ENCODE assay signal across 29 mouse cellular contexts in genomic region chr1:132532521-132532920, GRCm38 (mm10). TPM values are rescaled to one million over a fixed set of nuclear protein-coding genes. Genes with fewer than 3 reads are reported as not detected.
DNase-seq lines count a peak whose midpoint lies in the region; ATAC-seq lines count a peak whose summit lies in the region.
"Had no signal": no experiment of that assay in that cellular context is flagged by ENCODE, and none has a peak within 500 bp of the region (broad histone marks: within the 10 kb centered on the region; RNA-seq: fewer than 3 reads in every experiment).

No protein-coding gene starts in this region.

- H3K4me3 ChIP-seq in midbrain, embryonic 12.5 days: no peak overlapping the region
- no peak overlapping the region for H3K4me3 ChIP-seq in midbrain, embryonic 16.5 days (ENCODE audit: low read depth, low read length)
- H3K4me3 ChIP-seq: embryonic facial prominence, embryonic 10.5 days; embryonic facial prominence, embryonic 15.5 days; heart, adult 2 months; heart, embryonic 12.5 days; intestine, embryonic 15.5 days; layer of hippocampus, adult 2 months; left cerebral cortex, adult 2 months; limb, embryonic 13.5 days; lung, embryonic 15.5 days had no signal

- no peak overlapping the region for H3K4me2 ChIP-seq in midbrain, embryonic 12.5 days (replicated peaks)
- H3K4me2 ChIP-seq in midbrain, embryonic 16.5 days (ENCODE audit: low read length): no peak overlapping the region
- H3K4me2 ChIP-seq: embryonic facial prominence, embryonic 15.5 days; heart, embryonic 12.5 days; intestine, embryonic 15.5 days; limb, embryonic 13.5 days; liver, embryonic 11.5 days; lung, embryonic 15.5 days had no signal

- H3K36me3 ChIP-seq in midbrain, embryonic 12.5 days: peaks cover 10% of the 10 kb centered on the region
- H3K36me3 ChIP-seq in midbrain, embryonic 16.5 days (ENCODE audit: control insufficient read depth, insufficient read depth, low read length): peaks cover 9% of the 10 kb centered on the region; the same call in 1 of the 2 replicates
- H3K36me3 ChIP-seq: embryonic facial prominence, embryonic 10.5 days; embryonic facial prominence, embryonic 15.5 days; G1E; heart, embryonic 12.5 days; intestine, embryonic 15.5 days; limb, embryonic 13.5 days; lung, embryonic 15.5 days had no signal

- no peak overlapping the region for H3K9ac ChIP-seq in midbrain, embryonic 12.5 days (replicated peaks)
- H3K9ac ChIP-seq in midbrain, embryonic 16.5 days (ENCODE audit: low read depth, low read length): no peak overlapping the region
- H3K9ac ChIP-seq: embryonic facial prominence, embryonic 15.5 days; heart, embryonic 12.5 days; intestine, embryonic 15.5 days; limb, embryonic 13.5 days; lung, embryonic 15.5 days had no signal

- H3K4me1 ChIP-seq in midbrain, embryonic 12.5 days: peaks cover 48% of the 10 kb centered on the region
- H3K4me1 ChIP-seq in midbrain, embryonic 16.5 days (ENCODE audit: control insufficient read depth, insufficient read depth, low read length): peaks cover 23% of the 10 kb centered on the region

- H3K27me3 ChIP-seq in midbrain, embryonic 12.5 days: no peaks in the 10 kb centered on the region; the same call in 1 of the 2 replicates
- H3K27me3 ChIP-seq in midbrain, embryonic 16.5 days (ENCODE audit: control insufficient read depth, insufficient read depth, low read depth, low read length): no peaks in the 10 kb centered on the region

- peak; percentile 28 for DNase-seq in cerebellum, adult 8-10 months
- no peak for DNase-seq in cerebellum, adult 11 months
- DNase-seq in frontal cortex, postnatal 25 days (ENCODE audit: low spot score in 2 of 2): no peak
- DNase-seq in adrenal gland, postnatal 10 days: no peak
- DNase-seq: adrenal gland, adult 8-10 months; heart, adult 2 months; heart, postnatal 4 days; kidney, adult 2 months; kidney, postnatal 36 days; retina, postnatal 1 day; spleen, adult 18-20 months; thymus, postnatal 14 days had no signal

- H3K27ac ChIP-seq in midbrain, embryonic 12.5 days (replicated peaks): peak overlapping the region; percentile 80
- no peak overlapping the region for H3K27ac ChIP-seq in midbrain, embryonic 16.5 days (ENCODE audit: low read length)
- H3K27ac ChIP-seq: embryonic facial prominence, embryonic 10.5 days; embryonic facial prominence, embryonic 15.5 days; heart, adult 2 months; hindbrain, postnatal 0 days; intestine, embryonic 15.5 days; layer of hippocampus, adult 2 months; left cerebral cortex, adult 2 months; lung, embryonic 15.5 days had no signal

- 71% methylated on average over 9 of the region's 9 CpGs for WGBS in midbrain, embryonic 12.5 days
- 74% methylated on average over 9 of the region's 9 CpGs for WGBS in midbrain, embryonic 16.5 days

- H3K9me3 ChIP-seq in midbrain, embryonic 12.5 days: no peaks in the 10 kb centered on the region
- no peaks in the 10 kb centered on the region for H3K9me3 ChIP-seq in midbrain, embryonic 16.5 days (replicated peaks; ENCODE audit: control insufficient read depth, low read length, poor library complexity, severe bottlenecking)
- H3K9me3 ChIP-seq: embryonic facial prominence, embryonic 10.5 days; embryonic facial prominence, embryonic 15.5 days; G1E; heart, embryonic 12.5 days; intestine, embryonic 15.5 days; limb, embryonic 13.5 days; lung, embryonic 15.5 days had no signal

- ATAC-seq in frontal cortex, adult (ENCODE audit: low TSS enrichment): peak; percentile 77
- ATAC-seq in midbrain, embryonic 12.5 days (ENCODE audit: low FRiP score, low read depth): no peak
- ATAC-seq in midbrain, embryonic 16.5 days: no peak
- ATAC-seq: forebrain, embryonic 14.5 days; hindbrain, postnatal 0 days; intestine, embryonic 15.5 days had no signal

RNA-seq across cellular contexts. Expression of gene Cntn2, which starts 10.5 kb away (rescaled TPM):
- 109 and 112 TPM in 2 replicates for polyA plus RNA-seq in midbrain, embryonic 12.5 days (2016; fragmentation: Nextera tagmentation; extraction: Ambion mirVana)
- 28.2 and 34.6 TPM in 2 replicates for polyA plus RNA-seq in midbrain, embryonic 16.5 days (2015; fragmentation: Nextera tagmentation; extraction: Ambion mirVana)
- total RNA-seq in adrenal gland, postnatal 10 days (2021): under 1 TPM; 0.42 to 0.58 TPM
- total RNA-seq: gastrocnemius, adult 8-10 months; megakaryocyte progenitor cell, adult 5-6 weeks had no signal
- polyA plus RNA-seq: G1E had no signal

RNA-seq across cellular contexts. Expression of gene Tmem81, which starts 26.5 kb away (rescaled TPM):
- 1.4 and 1.7 TPM in 2 replicates for polyA plus RNA-seq in midbrain, embryonic 12.5 days (2016; fragmentation: Nextera tagmentation; extraction: Ambion mirVana)
- polyA plus RNA-seq in midbrain, embryonic 16.5 days (2015; fragmentation: Nextera tagmentation; extraction: Ambion mirVana): 0.81 and 1.3 TPM in 2 replicates
- 1 to 10 TPM; 2.6 to 3.8 TPM for total RNA-seq in adrenal gland, postnatal 10 days (2021)

RNA-seq across cellular contexts. Expression of gene Rbbp5, which starts 55.4 kb away (rescaled TPM):
- 61.4 and 62.0 TPM in 2 replicates for polyA plus RNA-seq in midbrain, embryonic 12.5 days (2016; fragmentation: Nextera tagmentation; extraction: Ambion mirVana)
- 44.8 and 49.6 TPM in 2 replicates for polyA plus RNA-seq in midbrain, embryonic 16.5 days (2015; fragmentation: Nextera tagmentation; extraction: Ambion mirVana)
- total RNA-seq in adrenal gland, postnatal 10 days (2021): 10 to 100 TPM; 27.7 to 36.3 TPM
